Mouse (Mus musculus): ENCODE data around the gene Cend1. TPM values are rescaled to one million over a fixed set of nuclear protein-coding genes. Genes with fewer than 3 reads are reported as not detected.

The Cend1 gene
- total RNA-seq (2014; rRNA removed), result 0.13 TPM in 1 of 2 replicates, not detected in the other
- polyA plus RNA-seq (2012; rRNA removed), result 0.09 and 0.10 TPM in 2 replicates

GRCm38 (mm10) chr7:141429310-141429709, at the start of gene Cend1:
TSS of gene Cend1 (minus strand) at chr7:141429491.
- Histone ChIP-seq H3K27ac (replicated peaks; ENCODE audit: insufficient read depth, low read depth, low read length) (no peak within 1 kb of the TSS), H3K4me3 (ENCODE audit: insufficient read depth, low read depth, low read length) (no peak within 1 kb of the TSS), H3K4me1 (ENCODE audit: control insufficient read depth, insufficient read depth, low read length) (peaks cover 13% of the 10 kb centered on the region), H3K36me3 (ENCODE audit: control insufficient read depth, insufficient read depth, low read length) (peaks cover 9% of the 10 kb centered on the region; the same call in 1 of the 2 replicates), H3K27me3 (ENCODE audit: control insufficient read depth, insufficient read depth, low read length) (no peaks in the 10 kb centered on the region), H3K79me2 (ENCODE audit: control insufficient read depth, insufficient read depth, low read length) (no peaks in the 10 kb centered on the region), H3K9ac (ENCODE audit: low read depth, low read length) (no peak within 1 kb of the TSS)
- 34% methylated on average over 19 of the region's 19 CpGs for WGBS
- peak; percentile 86 for DNase-seq (ENCODE audit: extremely low read depth, low read depth, low spot score)
- TF ChIP-seq POLR2A (IDR thresholded peaks at IDR 0.05; ENCODE audit: extremely low read depth, insufficient read depth, low read length) (no peak), CTCF (IDR thresholded peaks at IDR 0.05; ENCODE audit: low read depth, low read length) (no peak)

- Histone ChIP-seq H3K27ac (replicated peaks; ENCODE audit: insufficient read depth, low read depth, low read length) (0 out of 2 replicates have a peak overlapping the region, but pooled peaks have one; percentile 92), H3K36me3 (ENCODE audit: control insufficient read depth, insufficient read depth, low read length) (no peaks in the 10 kb centered on the region), H3K79me2 (ENCODE audit: control insufficient read depth, insufficient read depth, low read length) (peaks cover 39% of the 10 kb centered on the region), H3K4me3 (ENCODE audit: insufficient read depth, low read depth, low read length) (no peak overlapping the region), H3K27me3 (ENCODE audit: control insufficient read depth, insufficient read depth, low read length) (no peaks in the 10 kb centered on the region), H3K9ac (ENCODE audit: low read depth, low read length) (0 out of 2 replicates have a peak overlapping the region, but pooled peaks have one; percentile 6), H3K4me1 (ENCODE audit: control insufficient read depth, insufficient read depth, low read length) (peaks cover 30% of the 10 kb centered on the region)
- WGBS, result 55% methylated on average over 5 of the region's 5 CpGs
- TF ChIP-seq CTCF (IDR thresholded peaks at IDR 0.05; ENCODE audit: low read depth, low read length), result no peak
- TF ChIP-seq POLR2A (IDR thresholded peaks at IDR 0.05; ENCODE audit: extremely low read depth, insufficient read depth, low read length), result no peak
- DNase-seq (ENCODE audit: extremely low read depth, low read depth, low spot score), result no peak
Observed at GRCm38 (mm10) chr7:141478270-141478748, 49.0 kb upstream of the Cend1 start.

GRCm38 (mm10) chr7:141477578-141478269, 48.4 kb upstream of the Cend1 start:
- no peak for DNase-seq (ENCODE audit: extremely low read depth, low read depth, low spot score)
- no peaks in the 10 kb centered on the region for H3K27me3 ChIP-seq (ENCODE audit: control insufficient read depth, insufficient read depth, low read length)
- peak overlapping the region; percentile 39 for H3K9ac ChIP-seq (ENCODE audit: low read depth, low read length)
- peaks cover 31% of the 10 kb centered on the region for H3K4me1 ChIP-seq (ENCODE audit: control insufficient read depth, insufficient read depth, low read length)
- H3K36me3 ChIP-seq (ENCODE audit: control insufficient read depth, insufficient read depth, low read length), result no peaks in the 10 kb centered on the region
- H3K27ac ChIP-seq (replicated peaks; ENCODE audit: insufficient read depth, low read depth, low read length), result peak overlapping the region; percentile 92
- no peak overlapping the region for H3K4me3 ChIP-seq (ENCODE audit: insufficient read depth, low read depth, low read length)
- peaks cover 37% of the 10 kb centered on the region for H3K79me2 ChIP-seq (ENCODE audit: control insufficient read depth, insufficient read depth, low read length)
- WGBS, result 30% methylated on average over 4 of the region's 4 CpGs
- TF ChIP-seq POLR2A (IDR thresholded peaks at IDR 0.05; ENCODE audit: extremely low read depth, insufficient read depth, low read length), result no peak
- TF ChIP-seq CTCF (IDR thresholded peaks at IDR 0.05; ENCODE audit: low read depth, low read length), result no peak

- Histone ChIP-seq H3K4me1 (ENCODE audit: control insufficient read depth, insufficient read depth, low read length) (peaks cover 31% of the 10 kb centered on the region), H3K27ac (replicated peaks; ENCODE audit: insufficient read depth, low read depth, low read length) (peak overlapping the region; percentile 92), H3K36me3 (ENCODE audit: control insufficient read depth, insufficient read depth, low read length) (peaks cover 3% of the 10 kb centered on the region; the same call in 1 of the 2 replicates), H3K4me3 (ENCODE audit: insufficient read depth, low read depth, low read length) (peak overlapping the region; percentile 83), H3K27me3 (ENCODE audit: control insufficient read depth, insufficient read depth, low read length) (no peaks in the 10 kb centered on the region), H3K9ac (ENCODE audit: low read depth, low read length) (peak overlapping the region; percentile 39), H3K79me2 (ENCODE audit: control insufficient read depth, insufficient read depth, low read length) (peaks cover 30% of the 10 kb centered on the region)
- TF ChIP-seq CTCF (IDR thresholded peaks at IDR 0.05; ENCODE audit: low read depth, low read length) (no peak), POLR2A (IDR thresholded peaks at IDR 0.05; ENCODE audit: extremely low read depth, insufficient read depth, low read length) (no peak)
- DNase-seq (ENCODE audit: extremely low read depth, low read depth, low spot score), result no peak
- WGBS, result under 1% methylated on average over 7 of the region's 7 CpGs
Observed at GRCm38 (mm10) chr7:141476981-141477370, 47.7 kb upstream of the Cend1 start.

- Histone ChIP-seq H3K9ac (ENCODE audit: low read depth, low read length) (peak overlapping the region; percentile 92), H3K79me2 (ENCODE audit: control insufficient read depth, insufficient read depth, low read length) (peaks cover 26% of the 10 kb centered on the region; the same call in 1 of the 2 replicates), H3K4me1 (ENCODE audit: control insufficient read depth, insufficient read depth, low read length) (peaks cover 28% of the 10 kb centered on the region), H3K4me3 (ENCODE audit: insufficient read depth, low read depth, low read length) (peak overlapping the region; percentile 83), H3K36me3 (ENCODE audit: control insufficient read depth, insufficient read depth, low read length) (peaks cover 4% of the 10 kb centered on the region; the same call in 1 of the 2 replicates), H3K27ac (replicated peaks; ENCODE audit: insufficient read depth, low read depth, low read length) (peak overlapping the region; percentile 92), H3K27me3 (ENCODE audit: control insufficient read depth, insufficient read depth, low read length) (no peaks in the 10 kb centered on the region)
- TF ChIP-seq CTCF (IDR thresholded peaks at IDR 0.05; ENCODE audit: low read depth, low read length), result peak; percentile 24; the same call in 1 of the 2 replicates
- TF ChIP-seq POLR2A (IDR thresholded peaks at IDR 0.05; ENCODE audit: extremely low read depth, insufficient read depth, low read length), result peak; percentile 62
- 0% methylated on average over 17 of the region's 17 CpGs for WGBS
- peak; percentile 91 for DNase-seq (ENCODE audit: extremely low read depth, low read depth, low spot score)
Observed at GRCm38 (mm10) chr7:141476226-141476980, 47.1 kb upstream of the Cend1 start.

All from liver, adult 2 months (tissue).